Mouse (Mus musculus): ENCODE measurements around the gene Slitrk3.
"Not testable (repeated sequence)": the region's sequence is repeated elsewhere in the genome, so short reads cannot be mapped to it uniquely, and the experiment has no call there.

Slitrk3 gene

DNA sequence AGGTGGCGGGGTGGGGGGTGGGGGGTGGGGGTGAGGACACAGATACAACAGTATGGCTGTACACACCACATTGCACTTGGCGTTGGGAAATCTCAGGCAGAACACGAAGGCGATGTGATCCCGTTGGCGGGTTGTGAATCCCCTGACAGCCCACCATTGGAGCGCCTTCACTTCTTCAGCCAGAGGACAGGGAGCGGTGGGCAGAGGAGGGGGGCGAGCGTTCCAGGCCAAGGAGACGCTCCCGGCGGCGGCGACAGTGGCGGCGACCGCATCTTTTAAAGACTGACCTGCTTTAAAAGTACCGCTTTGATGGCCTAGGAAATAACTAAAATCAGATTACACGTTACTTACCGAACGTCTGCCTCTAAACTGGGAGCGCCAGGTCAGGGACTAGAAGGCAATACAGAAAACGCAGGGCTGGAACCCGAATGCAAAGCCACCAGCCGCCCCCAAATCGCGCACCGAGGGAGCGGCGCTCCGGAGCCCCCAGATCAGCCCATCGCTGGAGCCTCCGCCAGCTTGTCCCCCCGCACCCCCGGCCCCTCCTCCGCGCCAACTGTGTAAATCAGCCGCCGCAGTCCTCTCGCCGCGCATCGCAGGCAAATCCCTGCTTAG is at the start of gene Slitrk3:
TSS of gene Slitrk3 (minus strand) at position 607 of the 615 bp plus-strand sequence.
- peak; percentile 85 to 88 for DNase-seq (ENCODE audit: low spot score in 2 of 2)

- not testable (repeated sequence) for DNase-seq (ENCODE audit: low spot score in 2 of 2)
These were observed 36.8 kb upstream of the Slitrk3 start for GRCm38 (mm10) chr3:73094445-73094844.

DNA sequence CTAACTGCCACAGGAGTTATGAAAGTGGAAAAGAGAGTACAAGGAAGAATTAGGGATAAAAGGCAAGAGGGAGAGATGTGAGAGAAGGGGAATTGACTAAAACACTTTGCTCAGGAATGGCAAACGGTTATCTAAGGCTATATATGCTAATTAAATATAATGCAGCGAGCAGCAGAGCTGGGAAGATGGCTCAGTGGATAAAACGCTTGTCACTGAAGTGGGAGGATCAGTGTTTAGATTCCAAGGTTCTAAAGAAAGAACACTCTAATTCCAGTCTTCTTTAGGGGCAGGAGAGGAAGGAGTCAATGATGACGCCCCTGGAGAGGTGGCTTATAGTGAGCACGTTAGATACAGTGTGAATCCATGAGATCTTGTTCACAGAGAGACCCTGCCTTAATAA is 27.0 kb upstream of the Slitrk3 start:
- no peak for DNase-seq (ENCODE audit: low spot score in 2 of 2)

- peak; percentile 85 to 88 for DNase-seq (ENCODE audit: low spot score in 2 of 2)
These were observed 8.5 kb upstream of the Slitrk3 start for GRCm38 (mm10) chr3:73065823-73066755.

DNA sequence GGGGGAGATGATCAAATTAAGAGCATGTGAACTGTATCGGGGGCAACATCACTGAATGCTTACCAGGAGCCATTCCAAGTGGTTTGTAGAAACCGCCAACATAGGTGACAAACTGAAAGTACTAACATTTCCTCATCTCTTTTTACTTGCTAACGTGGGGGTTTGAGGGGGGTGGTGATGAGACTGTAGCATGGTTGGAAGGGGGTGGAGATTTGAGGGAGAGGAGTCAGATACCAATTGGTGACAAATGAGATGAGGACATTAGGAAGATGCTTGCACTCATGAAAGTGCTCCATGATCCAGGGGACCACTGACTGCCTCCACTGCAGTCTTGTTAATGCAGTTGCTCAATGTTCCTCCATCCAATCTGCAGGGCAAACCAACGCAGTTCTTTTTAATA is 587 bp upstream of the Slitrk3 start:
- DNase-seq (ENCODE audit: low spot score in 2 of 2), result no peak

GRCm38 (mm10) chr3:73056492-73057196 is 959 bp downstream of the Slitrk3 start:
- peak; percentile 59 to 63 for DNase-seq (ENCODE audit: low spot score in 2 of 2)

DNA sequence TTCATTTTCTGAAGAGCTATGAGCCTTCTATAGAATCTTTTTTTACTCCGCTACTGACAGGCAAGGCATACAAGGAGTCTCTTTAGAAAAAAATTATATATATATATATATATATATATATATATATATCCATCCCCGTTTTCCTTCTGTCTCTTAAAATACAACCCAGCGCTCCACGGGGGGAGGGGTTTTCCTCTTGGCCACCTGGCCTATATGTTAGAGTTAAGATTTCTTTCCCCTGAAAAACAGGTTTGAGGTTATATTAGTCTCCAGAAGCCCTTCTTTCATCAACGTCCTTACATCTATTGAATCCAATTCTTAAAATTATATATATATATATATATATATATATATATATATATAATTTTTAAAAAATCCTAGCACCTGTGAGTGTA is 1.6 kb downstream of the Slitrk3 start:
- peak; percentile 68 to 75 for DNase-seq (ENCODE audit: low spot score in 2 of 2)

DNA sequence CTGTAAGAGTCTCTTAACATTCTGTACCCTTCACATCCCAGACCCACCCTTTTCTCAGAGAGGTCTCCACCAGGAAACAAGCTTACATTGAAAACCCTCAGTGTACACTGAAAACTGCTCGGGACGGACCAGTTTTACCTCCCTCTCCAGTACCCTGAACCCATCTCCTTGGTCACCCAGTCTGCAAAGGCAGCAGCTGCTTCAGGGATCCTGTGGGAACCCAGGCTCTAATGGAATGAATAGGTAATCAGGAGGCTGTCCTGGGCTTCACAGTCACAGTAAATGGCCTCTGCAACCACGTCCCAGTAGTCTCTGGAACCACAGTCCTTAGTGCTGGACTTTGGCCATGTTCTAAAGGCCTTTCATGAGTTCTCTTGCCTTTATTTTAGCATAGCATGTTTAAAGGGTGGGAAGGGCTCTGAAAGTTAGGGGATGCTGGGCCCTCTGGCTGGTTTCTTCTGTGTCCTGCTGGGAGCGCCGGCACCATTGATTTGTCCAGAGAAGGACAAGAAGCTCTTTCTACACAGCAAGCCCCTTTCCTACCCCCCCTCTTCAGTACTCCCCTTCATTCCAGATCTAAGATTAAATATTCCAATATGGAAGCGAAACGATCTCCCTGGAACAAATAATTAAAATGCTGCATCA is 2.1 kb downstream of the Slitrk3 start:
- peak; percentile 40 to 48 for DNase-seq (ENCODE audit: low spot score in 2 of 2)

DNA sequence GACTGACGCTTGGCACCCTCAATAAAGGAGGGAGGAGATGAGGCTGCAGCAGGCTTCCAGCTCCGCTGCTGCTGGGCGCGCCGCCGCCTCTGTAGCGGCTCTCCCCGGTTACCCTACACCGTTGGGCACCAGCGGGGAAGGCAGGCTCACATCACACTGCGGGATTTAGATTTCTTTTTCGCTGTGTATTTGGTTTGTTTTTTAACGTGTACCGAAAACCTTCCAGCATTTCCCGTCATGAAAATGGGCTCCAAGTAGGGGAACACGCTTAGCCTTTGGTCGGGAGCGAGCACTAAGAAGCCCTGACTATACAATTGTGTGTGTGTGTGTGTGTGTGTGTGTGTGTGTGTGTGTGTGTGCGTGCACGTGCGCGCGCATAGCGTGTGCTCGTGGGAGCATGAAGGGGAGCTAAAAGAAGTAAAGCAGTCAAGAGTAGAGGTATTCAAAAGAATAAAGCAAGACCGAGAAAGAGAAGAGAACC is 4.1 kb downstream of the Slitrk3 start:
- peak; percentile 69 to 72 for DNase-seq (ENCODE audit: low spot score in 2 of 2)

DNA sequence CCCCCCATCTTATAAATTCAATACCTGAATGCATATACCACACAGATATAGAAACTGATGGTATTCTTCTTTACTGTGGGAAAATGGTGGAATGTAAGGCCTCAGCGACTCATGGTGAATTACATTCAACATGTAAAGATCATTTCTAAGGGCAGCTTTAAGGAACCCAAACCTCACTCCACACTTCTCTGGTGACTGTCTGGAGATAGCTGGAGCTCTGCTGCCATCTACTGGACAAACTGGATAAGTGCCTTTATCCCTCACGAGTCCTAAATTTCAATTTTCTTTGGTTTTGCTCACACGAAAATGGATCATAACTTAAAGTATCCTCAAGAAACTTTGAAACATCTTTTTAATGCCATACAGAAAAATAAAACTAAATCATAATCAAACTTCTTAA is 11.4 kb downstream of the Slitrk3 start:
- peak; percentile 67 to 77 for DNase-seq (ENCODE audit: low spot score in 2 of 2)

- DNase-seq (ENCODE audit: low spot score in 2 of 2), result no peak
These were observed 15.3 kb downstream of the Slitrk3 start for GRCm38 (mm10) chr3:73042256-73042655.

DNA sequence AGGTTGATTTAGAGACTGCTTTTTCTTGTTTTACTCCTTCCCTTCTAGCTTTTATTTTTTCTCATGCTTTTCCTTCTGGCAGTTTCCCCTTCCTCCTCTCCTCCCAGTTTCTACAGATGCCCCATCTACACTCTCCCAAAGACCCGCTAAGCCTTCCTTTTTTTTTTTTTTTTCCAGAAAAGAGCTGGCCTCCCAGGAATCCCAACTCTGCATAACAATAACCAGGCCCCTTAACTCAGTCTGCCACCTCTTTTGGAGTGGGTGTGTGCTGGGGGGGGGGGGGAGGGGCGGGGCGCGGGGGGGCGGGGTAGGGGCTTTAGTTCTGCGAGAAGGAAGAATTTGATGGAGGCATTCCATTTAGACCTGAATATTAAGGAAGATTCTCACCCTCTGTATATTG is 51.6 kb downstream of the Slitrk3 start:
- DNase-seq (ENCODE audit: low spot score in 2 of 2), result no peak

DNA sequence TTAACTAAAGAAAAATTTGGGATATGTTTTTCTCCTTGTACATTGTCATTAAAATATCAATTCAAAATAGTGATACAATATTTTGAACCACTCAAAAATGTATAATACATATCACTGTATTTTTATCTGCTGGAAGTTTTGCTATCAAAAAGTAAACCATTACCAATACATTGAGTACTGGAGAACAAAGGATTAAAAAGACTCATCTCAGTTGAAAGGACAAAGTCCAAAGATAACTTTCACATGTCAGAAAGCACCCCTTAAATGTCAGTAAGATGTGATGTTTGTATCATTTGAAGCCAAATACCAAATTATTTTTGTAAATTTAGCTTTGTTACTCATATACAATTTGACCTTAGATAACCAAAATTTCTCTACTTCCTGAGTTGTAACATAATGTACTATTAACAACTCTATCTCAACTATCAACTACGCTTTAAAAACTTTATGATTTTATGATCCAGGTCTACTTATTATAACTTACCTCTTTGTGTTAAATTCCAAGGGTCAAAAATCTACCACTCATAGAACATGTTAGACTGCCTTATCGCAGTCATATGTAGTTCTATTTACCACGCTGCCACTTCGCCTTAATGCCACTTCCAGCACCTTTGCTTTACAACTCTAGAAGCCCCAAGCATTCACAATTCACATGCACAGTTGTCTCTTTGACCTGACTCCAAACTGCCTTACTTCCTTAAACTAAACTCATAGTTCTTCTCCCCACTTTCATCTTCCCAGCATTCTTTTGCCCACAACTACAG is 54.5 kb downstream of the Slitrk3 start:
- DNase-seq (ENCODE audit: low spot score in 2 of 2), result no peak

GRCm38 (mm10) chr3:72997517-72997916 is 60.1 kb downstream of the Slitrk3 start:
- no peak for DNase-seq (ENCODE audit: low spot score in 2 of 2)
